20 mouse cellular contexts compared by ENCODE assay signal in genomic region chr7:107340221-107340620, GRCm38 (mm10). TPM values are rescaled to one million over a fixed set of nuclear protein-coding genes. Genes with fewer than 3 reads are reported as not detected.
"Had no signal": no experiment of that assay in that cellular context is flagged by ENCODE, and none has a peak within 500 bp of the region (broad histone marks: within the 10 kb centered on the region; RNA-seq: fewer than 3 reads in every experiment).

No protein-coding gene starts in this region.

- DNase-seq: lung, adult 18-20 months; lung, embryonic 14.5 days; lung, postnatal 10 days; lung, postnatal 4 days; right cerebral cortex, postnatal 14 days; right cerebral cortex, postnatal 4 days; spleen, adult 18-20 months; thymus, adult 2 months; thymus, postnatal 25 days; thymus, postnatal 4 days had no signal

- H3K27ac ChIP-seq: midbrain, embryonic 10.5 days; midbrain, embryonic 13.5 days; midbrain, embryonic 15.5 days; neural tube, embryonic 12.5 days; stomach, embryonic 15.5 days; stomach, postnatal 0 days had no signal

- H3K36me3 ChIP-seq: midbrain, embryonic 10.5 days; midbrain, embryonic 13.5 days; midbrain, embryonic 15.5 days; neural tube, embryonic 12.5 days; stomach, embryonic 15.5 days had no signal

- H3K4me2 ChIP-seq: lung, embryonic 14.5 days; midbrain, embryonic 13.5 days; midbrain, embryonic 15.5 days; neural tube, embryonic 12.5 days; stomach, embryonic 15.5 days had no signal

- H3K9ac ChIP-seq: lung, embryonic 14.5 days; midbrain, embryonic 13.5 days; midbrain, embryonic 15.5 days; neural tube, embryonic 12.5 days; stomach, embryonic 15.5 days had no signal

- H3K27me3 ChIP-seq: midbrain, embryonic 13.5 days; midbrain, embryonic 15.5 days; neural tube, embryonic 12.5 days; stomach, embryonic 15.5 days had no signal

- ATAC-seq: midbrain, embryonic 13.5 days; midbrain, embryonic 15.5 days had no signal

- H3K9me3 ChIP-seq: midbrain, embryonic 10.5 days; midbrain, embryonic 13.5 days; midbrain, embryonic 15.5 days; neural tube, embryonic 12.5 days; stomach, embryonic 15.5 days had no signal

- H3K4me3 ChIP-seq: midbrain, embryonic 10.5 days; midbrain, embryonic 13.5 days; midbrain, embryonic 15.5 days; neural tube, embryonic 12.5 days; stomach, embryonic 15.5 days had no signal

- H3K4me1 ChIP-seq: midbrain, embryonic 10.5 days; midbrain, embryonic 13.5 days; midbrain, embryonic 15.5 days; neural tube, embryonic 12.5 days; stomach, embryonic 15.5 days had no signal

RNA-seq across cellular contexts. Expression of gene Syt9, which starts 30.3 kb away (rescaled TPM):
- total RNA-seq: megakaryocyte, adult 5-6 weeks; megakaryocyte-erythroid progenitor cell, adult 5-6 weeks; monocyte, adult 5-6 weeks; neutrophil, adult 5-6 weeks had no signal
